Mouse (Mus musculus) ES-E14 (cell line): ENCODE data around the gene Fdxacb1.

Experiments used
- CHD2 ChIP-seq: IDR thresholded peaks from 2 replicates; pipeline ENCODE4 v1.6.1; 2014; ENCODE audit warnings: mild to moderate bottlenecking, low read depth, low read length, inconsistent platforms
- HCFC1 ChIP-seq: IDR thresholded peaks from 2 replicates; pipeline ENCODE4 v1.6.1; 2012; ENCODE audit warnings: low read length, inconsistent platforms, borderline replicate concordance; ENCODE audit not compliant: insufficient read depth
- MAFK ChIP-seq: IDR thresholded peaks from 2 replicates; pipeline ENCODE4 v1.6.1; 2014; ENCODE audit warnings: mild to moderate bottlenecking, low read depth, low read length, inconsistent platforms; ENCODE audit not compliant: insufficient read depth

GRCm38 (mm10) chr9:50808471-50808870, 40.4 kb downstream of the Fdxacb1 start:
- TF ChIP-seq MAFK (no peak), HCFC1 (no peak), CHD2 (no peak)
